Mouse (Mus musculus): Measurements from ENCODE around the gene Rai14.

The Rai14 gene

DNA sequence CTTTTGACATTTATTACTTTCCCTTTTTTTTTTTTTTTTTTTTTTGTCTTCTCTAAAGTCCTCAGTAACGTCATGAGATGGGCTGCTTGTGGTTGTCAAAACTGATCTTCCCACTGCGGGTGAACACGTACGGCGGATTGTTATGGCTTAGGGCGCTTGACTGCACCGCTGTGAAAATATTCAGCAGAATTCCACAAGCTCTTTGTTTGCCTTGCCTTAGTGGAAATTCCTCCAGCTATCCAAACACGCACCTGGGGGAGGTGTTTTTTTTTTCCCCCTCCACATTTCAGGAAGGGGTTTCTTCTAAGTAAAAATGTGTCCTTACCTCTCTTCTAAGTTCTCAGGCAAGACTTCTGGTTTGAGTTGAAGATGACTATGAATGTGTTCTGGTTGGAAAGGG is 6.2 kb upstream of the Rai14 start:
- DNase-seq (ENCODE audit: low spot score in 2 of 2), result no peak

DNA sequence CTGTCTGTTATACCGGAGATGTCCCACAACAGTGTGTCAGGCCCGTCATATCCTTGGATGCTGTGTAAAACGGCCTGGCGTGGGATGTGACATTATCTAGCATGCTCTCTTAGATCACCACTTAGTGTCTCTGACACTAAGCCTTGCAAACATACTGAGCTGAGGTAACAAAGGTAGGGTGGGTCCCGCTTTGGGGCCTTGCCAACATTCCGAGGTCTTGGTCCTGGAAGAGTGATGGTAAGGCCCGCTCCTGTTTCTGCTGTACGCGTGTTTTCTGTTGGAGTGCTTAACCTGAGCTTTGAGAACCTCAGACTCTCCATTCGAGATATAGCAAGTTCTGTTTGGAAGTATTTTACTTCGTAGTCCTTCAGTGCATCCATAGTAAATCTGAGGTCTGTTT is 5.8 kb upstream of the Rai14 start:
- no peak for DNase-seq (ENCODE audit: low spot score in 2 of 2)

DNA sequence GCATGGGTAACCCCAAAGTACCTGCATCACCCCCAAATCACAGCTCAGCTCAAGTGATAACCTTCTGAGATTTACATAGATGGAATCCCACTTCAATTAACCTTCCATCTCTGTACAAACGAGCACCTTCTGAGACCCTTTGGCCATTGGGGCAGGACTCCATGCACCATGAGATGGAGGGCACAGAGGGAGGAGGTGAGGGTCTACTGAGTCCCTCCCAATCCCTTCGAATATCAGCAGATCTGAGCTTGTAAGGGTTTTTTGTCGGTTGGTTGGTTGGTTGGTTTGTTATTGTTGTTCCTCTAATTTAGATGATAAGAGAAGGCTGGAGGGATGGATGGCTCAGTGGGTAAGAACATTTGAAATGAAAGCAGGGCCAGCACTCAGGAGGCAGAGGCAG is 5.1 kb upstream of the Rai14 start:
- DNase-seq (ENCODE audit: low spot score in 2 of 2), result no peak

DNA sequence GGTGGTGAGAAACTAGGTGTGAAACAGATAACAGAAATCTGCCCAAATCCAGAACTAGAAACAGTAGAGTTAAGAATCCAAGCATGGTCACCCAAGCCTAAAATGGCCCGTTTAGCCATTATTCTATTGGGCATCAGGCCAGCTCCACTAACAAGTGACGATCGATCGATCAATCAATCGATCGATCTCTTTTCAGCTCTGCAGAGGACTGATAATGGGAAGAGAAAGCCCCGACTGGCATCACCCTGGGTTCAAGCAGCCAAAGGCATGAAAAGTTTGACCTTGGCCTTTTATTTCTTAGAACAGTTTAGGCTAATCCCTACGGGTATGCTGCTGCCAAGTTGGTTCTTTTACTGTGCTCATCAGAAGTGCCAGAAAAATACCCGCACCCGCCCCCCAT is 4.3 kb upstream of the Rai14 start:
- DNase-seq (ENCODE audit: low spot score in 2 of 2), result no peak

DNA sequence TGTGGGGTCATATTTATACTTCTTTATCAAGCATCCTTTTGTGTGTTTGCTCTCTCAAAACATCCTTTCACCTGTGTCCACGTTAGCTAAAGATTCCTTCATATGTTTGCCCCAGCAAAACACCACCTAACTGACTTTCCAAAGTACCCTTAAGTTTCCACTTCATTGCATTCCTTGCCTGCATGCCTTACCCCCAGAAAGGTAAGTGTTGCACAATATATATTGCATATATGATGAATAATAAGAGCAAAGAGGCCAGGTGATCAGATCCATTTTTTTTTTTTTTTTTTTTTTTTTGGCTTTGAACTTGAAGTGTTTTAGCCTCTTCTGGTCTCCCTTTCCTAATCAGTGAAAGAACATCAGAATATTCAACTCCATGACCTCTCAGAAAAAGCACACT is 2.9 kb upstream of the Rai14 start:
- DNase-seq (ENCODE audit: low spot score in 2 of 2), result no peak

DNA sequence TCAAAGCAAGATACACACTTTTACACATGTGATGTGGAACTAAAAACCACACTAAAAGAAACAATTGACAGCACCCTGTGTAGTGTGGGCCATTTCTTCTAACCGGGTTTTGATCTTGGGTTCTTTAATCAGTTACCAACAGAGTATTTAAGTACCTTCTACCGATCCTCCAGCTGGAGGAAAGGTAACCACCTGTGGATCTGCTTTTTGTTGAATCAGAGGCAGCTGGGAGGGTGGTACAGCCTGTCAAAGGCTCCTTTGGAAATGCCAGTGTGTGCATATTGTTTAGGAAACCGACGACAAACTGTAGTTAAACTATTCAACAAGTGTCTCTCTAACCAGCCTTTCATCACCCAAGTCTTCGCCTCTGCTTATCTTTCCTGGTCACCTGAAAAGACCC is 1.5 kb upstream of the Rai14 start:
- DNase-seq (ENCODE audit: low spot score in 2 of 2), result no peak

DNA sequence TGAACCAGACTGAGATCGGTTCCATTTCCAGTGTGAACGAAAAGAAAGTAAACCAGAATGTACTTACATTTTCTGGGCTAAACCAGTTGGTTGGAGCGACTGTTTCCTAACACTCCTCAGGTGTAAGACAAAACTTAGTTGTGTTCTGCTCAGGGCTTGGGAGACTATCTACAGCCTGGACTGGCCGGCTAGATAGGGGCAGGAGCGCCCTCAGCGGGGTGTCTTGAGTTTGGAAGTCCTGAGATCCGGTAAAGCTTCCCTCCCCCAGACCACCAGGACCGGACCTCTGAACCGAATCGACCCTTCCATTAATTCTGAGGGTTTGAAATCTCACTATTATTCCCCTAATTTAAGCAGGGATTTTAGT is 698 bp upstream of the Rai14 start:
- DNase-seq (ENCODE audit: low spot score in 2 of 2), result no peak

DNA sequence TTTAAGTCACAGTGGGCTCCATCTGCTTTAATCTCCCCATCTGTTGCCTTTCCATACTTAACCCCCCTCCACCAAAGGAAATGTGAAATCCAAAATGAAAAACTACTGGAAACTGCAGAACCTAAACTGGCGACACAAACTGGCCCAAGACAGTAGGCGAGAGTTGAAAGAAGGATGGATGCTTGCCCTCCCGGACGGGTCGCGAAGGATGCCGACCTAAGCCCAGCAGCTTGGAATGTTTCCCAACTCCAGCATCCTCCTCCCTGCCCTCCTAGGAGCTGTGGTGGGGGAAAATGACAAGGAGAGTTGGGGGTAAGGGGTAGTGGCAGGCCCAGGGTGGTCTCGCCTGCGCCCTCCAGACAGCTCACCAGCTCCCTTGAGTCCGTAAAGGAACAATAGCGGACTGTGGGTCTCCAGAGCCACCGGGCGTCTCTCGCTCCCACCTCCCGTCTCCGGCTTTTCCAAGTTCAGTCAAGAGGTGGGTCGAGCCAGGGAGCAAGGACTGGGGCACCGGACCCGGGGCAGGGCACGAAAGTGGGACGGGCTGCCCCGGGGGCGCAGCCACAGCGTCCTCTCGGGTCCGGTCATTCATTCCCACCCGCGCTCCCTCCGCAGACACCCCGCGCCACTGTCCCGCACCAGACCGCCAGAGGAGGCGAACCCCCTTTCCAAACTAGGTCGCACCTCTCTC is 653 bp downstream of the Rai14 start:
- DNase-seq (ENCODE audit: low spot score in 2 of 2), result no peak

DNA sequence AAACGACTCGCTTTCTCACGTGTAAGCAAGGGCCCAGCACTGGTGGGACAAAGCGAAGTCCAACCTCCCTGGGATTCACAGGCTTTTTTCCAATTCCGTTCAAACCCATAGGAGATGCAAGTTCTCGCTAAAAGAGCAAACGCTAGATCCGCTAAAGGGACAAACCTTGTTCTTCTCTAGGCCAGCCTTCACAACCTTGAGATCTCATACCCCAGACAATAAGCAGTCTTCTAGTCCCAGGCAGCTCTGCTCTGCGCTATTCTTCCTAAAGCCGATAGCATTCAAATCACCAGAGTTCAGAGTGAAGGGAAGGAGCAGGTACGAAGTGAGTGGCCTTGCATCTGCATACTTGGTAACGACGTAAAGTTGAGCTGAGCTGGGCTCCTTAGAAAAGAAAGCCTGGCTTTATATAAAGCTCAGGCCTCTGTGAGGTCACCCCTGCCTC is 1.2 kb downstream of the Rai14 start:
- no peak for DNase-seq (ENCODE audit: low spot score in 2 of 2)

DNA sequence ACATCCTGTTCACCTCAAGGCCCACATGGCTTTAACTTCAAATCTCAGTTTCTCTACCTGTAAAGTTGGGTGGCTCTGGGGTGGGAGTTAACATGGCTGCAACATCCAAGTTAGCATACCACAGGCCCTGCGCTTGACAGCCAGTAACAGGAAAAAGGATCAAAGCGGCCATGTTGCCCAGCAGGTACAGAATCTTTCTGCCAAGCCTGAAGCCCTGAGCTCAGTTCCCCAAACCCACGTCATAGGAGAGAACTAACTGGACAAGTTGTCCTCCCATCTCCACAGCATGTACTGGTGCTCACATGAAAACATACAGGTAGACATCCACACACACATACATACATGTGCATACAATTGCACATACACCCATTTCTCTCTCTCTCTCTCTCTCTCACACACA is 2.1 kb downstream of the Rai14 start:
- DNase-seq (ENCODE audit: low spot score in 2 of 2), result no peak

DNA sequence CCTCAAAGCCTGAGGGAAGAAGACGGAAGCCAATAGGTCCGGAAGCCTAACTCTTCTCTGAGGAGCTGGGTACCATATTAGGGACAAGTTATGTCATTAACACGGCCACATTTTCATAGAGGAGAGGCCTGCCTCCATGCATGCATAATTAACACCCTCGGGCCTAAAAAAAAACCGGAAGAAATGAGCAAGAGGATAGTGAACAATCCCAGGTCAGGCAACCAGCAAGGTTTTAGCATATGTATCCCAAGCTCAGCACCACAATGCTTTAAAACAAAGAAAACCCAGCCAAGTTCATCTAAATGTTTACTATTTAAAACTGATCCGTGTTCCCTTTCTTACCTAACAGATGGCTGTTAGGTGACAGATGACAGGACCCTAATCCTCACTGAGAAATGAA is 3.2 kb downstream of the Rai14 start:
- no peak for DNase-seq (ENCODE audit: low spot score in 2 of 2)

DNA sequence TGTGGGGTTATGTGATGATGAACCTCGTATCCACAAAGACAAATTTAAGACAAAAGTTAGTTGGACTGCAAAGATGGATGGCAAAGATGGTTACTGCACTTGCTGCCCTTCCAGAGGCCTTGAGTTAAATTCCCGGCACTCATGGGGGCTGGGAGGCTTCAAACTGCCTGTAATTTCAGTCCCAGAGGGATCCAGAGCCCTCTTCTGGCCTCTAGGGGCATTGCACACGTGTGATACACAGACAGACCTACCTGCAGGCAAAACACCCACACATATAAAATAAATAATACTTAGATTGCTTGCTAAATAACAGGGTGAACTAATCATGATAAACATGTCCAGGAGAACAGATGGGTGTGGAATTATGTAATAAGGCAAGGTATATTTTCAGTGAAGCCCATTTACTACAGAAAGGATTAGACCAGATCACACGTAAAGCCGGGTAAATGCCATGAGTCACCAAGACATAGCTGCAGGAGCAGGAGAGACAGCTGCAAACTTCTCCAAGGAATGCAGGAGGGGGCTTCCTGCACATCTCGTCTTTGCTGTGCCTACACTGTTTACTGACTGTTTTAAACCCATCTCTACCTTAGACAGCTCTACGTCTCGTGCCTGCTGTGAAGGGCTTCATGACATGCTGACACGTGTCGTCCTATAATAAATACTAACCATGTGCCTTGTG is 5.7 kb downstream of the Rai14 start:
- DNase-seq (ENCODE audit: low spot score in 2 of 2), result no peak

DNA sequence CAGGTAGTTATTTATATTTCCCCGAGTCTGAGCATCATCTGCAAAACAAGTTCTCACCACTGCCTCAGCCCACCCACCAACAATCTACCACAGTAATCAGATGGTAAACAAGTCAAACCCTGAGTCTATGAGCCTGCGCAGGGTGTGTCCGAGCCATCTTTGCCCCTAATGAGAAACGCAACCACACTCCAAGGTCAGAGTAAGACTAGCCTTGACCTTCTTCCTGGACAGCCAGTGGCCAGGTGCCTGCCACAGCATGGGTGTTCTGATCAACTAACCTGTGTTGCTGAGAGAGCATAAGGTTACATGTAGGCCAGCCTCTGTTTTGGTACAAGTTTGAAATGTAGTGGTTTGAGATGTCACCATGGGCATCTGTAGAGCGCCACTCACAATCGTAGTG is 7.3 kb downstream of the Rai14 start:
- DNase-seq (ENCODE audit: low spot score in 2 of 2), result no peak

DNA sequence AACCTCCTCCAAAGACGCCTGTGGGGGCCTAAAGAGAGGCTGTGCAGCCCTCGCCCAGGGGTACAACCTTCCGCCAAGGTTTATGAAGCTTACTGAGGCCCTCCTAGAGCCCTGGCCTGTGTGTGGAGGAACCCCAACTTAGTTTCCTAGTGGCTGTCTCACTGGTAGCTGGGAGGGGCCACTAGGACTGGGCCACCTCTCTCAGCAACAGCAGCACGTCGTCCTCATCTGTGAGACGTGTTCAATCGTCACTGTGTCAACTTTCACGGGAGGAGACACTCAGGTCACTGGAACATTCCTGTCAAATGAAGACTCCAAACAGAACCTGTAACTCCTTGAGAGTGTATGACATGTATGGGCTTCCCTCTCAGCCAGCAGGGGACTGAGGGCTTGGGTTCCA is 8.0 kb downstream of the Rai14 start:
- no peak for DNase-seq (ENCODE audit: low spot score in 2 of 2)

DNA sequence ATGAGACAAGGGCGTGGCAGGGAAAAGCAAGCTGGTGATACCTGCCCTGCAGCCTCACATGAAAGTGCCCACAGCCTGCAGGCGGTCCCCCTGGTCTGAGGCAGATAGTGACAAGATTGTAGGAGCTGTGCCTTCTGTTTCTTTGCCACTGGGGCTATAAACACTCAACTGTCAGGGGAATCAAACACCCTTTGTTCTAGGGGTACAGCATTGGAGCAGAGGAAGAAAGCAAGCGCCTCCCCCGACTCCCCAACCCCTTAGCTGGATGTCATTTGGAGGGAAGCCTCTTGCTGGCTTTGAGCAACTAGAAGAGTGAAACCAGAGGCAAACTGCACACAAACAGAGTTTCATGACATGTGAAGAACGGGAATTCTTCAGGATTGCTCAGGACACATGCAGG is 8.7 kb downstream of the Rai14 start:
- DNase-seq (ENCODE audit: low spot score in 2 of 2), result no peak

DNA sequence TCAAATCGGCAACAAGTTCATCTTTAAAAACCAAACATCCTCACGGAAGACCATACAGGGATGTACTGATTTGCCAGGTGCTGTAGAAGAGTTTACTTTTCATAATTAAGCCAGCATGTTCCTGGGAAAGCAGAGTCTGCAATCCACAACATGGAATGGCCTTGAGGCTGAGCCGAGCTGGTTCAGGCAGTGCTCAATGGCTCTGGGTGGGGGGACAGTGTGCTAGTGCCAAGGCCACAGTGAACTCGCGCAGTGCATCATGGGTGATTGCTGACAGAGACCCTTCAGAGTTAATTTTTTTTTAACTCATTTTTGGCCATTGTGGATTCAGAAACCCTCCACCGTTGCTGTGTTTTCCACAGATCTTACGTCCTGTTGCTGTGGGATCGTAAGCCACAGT is 10.1 kb downstream of the Rai14 start:
- no peak for DNase-seq (ENCODE audit: low spot score in 2 of 2)

DNA sequence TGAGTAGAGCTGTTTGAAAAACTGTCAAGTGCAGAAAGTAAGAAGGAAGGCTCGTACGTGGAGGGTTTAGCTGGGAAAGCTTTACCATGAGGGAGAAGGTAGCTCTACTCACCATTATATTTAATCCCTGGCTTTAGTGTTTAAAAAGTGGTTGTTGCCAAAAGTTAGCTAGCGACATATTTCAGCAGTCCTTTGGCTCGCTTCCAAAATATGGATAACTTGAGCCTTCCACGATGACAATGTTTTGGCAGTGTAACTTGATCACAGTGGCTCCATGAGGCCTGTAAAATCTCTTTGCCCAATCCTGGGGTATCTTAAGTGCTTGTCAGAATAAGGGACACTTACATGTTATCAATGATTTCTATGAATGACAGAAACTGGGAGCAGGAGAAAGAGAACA is 12.9 kb downstream of the Rai14 start:
- DNase-seq (ENCODE audit: low spot score in 2 of 2), result no peak

DNA sequence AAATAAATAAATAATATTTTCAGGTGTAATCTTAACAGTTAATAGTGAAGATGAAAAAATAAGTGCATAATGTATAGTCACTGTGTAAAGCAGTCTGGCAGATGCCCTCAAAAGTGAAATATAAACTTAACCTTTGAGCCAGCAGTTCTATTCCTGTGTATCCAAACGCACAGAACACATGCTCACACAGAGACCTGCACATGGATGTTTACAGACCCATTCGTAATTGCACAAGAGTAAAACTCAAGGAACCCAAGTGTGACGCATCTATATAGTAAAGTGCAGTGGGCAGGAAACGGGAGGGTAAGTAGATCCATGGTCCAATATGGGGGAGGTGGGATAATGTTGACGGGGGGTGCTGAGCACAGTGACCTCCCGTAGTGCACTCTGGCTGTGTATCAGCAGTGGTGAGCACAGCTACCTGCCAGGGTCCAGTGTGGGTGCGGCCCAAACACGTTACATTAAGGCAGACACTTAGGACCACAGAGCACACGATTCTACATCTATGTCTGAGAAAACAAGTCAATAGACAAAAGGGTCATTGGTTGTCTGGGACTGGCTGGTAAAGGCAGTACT is 13.4 kb downstream of the Rai14 start:
- DNase-seq (ENCODE audit: low spot score in 2 of 2), result no peak

DNA sequence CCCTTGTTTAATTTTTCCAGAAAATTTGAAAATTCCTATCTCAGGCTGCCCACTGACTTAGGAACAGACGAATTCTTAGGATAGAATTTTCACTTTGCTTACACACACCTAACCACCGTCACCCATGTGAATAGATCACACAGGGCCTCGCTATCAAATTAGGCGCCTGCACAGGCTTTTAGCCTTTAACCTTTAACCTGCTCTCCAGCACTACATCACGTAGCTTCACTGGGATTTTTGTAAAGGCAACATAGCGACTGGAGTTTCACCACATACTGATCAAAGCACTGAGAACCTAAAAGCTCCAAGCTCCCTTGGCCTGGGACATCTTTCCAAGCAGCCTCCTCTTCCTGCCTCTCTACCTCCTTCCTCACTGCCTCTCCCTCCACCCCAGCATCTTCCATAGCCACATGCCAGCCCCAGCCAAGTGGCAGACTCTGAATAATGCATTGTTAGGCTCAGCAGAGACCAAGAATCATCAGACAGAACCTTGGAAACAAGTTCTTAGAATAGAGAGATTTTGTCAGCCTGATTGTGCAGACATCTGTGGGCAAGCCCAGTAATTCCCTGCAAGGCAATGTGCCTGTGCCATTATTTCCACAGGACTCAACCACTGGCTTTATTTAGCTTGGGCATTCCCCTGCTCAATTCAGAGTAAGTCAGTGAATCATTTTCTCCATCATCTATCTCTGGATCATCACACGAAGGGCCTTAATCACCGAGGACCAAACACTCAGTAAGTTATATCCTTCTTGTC is 17.8 kb downstream of the Rai14 start:
- peak; percentile 29 to 40 for DNase-seq (ENCODE audit: low spot score in 2 of 2)

DNA sequence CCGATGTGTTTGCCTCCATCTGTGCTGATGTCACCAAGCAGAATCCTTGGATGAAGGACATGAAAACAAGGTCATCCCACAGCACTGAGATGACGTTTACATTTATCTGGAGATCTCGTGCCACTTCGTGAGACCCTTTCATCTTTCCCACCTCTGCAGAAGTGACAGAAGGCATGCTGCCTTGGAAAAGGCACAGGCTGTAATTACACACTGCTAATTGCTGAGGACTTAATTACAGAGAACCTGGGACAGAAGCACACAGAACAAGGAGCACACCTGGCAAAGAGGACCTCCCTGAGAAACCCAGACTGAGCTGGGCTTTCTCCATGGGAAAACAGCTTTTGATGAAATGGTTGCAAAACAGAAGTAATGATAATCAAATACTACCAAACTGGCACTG is 21.8 kb downstream of the Rai14 start:
- no peak for DNase-seq (ENCODE audit: low spot score in 2 of 2)

DNA sequence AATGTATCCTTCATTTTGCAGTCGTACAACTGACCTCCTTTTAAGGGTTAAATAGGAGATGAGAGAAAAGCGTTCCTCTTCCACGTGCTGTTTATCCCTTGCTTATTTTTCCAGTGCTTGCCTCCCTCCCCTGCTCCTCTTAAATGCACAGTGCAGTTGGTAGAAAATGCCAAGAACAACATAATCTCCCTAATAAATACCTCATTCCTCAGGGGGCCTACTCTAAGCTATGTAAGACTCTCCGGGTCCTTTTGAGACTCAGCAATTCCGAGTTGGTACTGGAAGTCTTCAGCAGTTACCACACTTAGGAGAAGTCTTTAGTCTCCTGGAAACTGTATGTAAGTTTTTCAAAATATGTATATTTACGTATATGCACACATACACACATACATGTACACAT is 22.9 kb downstream of the Rai14 start:
- no peak for DNase-seq (ENCODE audit: low spot score in 2 of 2)

DNA sequence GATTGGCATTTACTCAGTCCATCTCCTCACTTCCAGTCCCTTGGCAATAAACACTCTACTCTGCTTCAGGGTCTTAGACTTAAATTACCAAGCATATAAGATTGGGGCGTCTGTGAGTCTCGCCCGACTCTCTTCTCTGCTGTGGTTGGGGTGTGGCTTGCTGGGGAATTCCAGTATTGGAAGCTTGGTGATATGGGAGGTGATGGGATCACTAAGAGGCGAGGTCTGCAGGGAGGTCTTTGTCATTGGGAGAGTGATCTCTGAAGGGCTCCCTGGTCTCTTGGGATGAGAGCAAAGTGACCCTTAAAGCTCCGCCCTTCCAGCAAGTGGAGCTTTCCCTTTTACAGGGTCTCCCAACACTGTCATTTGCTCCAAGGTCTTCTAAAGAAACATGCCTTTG is 23.5 kb downstream of the Rai14 start:
- no peak for DNase-seq (ENCODE audit: low spot score in 2 of 2)

DNA sequence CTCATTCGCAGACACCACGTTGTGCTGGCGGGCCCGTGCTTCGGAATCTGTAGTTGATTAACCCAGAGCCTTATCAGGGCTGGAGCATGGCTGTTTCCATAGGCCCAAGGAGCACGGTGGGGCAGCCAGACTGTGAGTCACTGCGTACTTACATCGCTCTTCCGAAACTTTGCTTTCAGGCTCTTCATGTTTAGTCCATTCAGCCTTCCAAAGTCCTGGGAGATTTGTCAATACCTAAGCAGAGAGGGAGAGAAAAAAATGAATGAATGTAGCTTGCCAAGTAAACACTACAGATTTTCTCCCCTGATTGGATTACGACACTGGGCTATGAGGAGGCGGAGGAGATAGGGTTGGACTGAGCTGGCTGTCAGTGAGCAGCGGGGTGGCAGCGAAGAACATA is 24.2 kb downstream of the Rai14 start:
- no peak for DNase-seq (ENCODE audit: low spot score in 2 of 2)
